Mouse (Mus musculus) mouse embryonic stem cell (cell line): ENCODE data around the gene Yeats2.

Experiments
- in situ Hi-C, 2 experiments: fragments of 300-500 bp; cut with MboI; formaldehyde crosslinking; loops; 1 replicate in 1 of 2; 3 replicates in 1 of 2; pipeline ENCODE4 v1.14.3; 2019 to 2020; ENCODE audit warnings: low sequenced_read_pairs in 2 of 2, low pct_unique_long_range_greater_than_20kb in 1 of 2, mixed read lengths in 1 of 2; ENCODE audit not compliant: unreplicated experiment in 1 of 2

The Yeats2 gene

DNA sequence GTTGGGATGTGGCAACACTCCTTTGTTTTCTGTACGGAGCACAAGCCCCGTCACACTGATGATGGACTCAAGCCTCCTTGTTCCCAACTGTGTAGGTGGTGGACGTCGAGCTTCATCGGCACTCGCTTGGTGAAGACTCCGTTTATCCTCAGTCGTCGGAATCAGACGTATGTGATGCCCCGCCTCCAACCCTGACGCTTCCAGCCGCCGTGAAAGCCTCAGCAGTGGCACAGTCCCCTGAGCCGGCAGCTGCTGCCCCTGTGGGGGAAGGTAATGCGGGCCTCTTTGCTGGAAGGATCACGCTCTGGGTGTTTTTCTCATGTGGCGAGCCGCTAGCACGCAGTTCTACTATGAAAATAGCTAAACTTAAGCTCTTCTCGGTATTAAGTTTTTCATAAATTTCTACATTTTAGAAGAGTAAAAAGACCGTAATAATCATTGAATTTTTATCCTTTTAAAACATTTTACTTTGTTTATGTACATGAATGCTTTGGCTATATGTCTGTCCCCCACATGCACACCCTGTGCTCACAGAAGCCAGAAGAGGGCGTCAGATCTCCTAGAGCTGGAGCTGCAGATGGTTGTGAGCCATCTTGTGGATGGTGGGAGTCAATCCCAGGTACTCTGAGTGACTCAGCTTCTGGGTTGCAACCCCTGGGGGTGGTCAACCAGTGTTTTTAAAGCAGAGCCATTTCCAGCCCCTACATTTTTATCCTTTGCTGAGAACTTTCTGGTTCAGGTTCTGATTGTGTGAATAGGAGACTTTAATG lies 38.7 kb downstream of the Yeats2 start:
- in situ Hi-C loops = no loop called here

- in situ Hi-C loops = no loop called here
Measured at GRCm38 (mm10) chr16:20185368-20185767, 44.5 kb downstream of the Yeats2 start.

GRCm38 (mm10) chr16:20191161-20191882 lies 50.5 kb downstream of the Yeats2 start:
- in situ Hi-C loops = no loop called here

DNA sequence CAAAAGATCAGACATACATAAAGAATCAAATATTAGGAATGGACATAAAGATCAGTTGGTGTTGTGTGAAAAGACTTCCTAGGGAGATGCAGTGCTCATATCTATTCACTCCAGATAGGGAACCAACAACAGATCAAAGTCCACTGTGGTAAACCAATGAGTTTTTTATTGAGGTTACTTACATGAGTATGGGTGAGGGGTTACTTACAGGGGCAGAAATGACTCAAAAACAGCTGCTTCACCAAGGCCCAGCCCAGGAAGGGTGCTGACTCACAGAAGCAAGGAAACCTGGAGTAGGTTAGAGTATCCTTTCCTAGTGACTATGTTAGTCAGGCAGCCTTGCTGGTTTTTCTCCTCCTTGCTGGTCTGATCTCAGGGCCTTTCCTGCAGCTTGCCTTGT lies 51.2 kb downstream of the Yeats2 start:
- in situ Hi-C loops = no loop called here

DNA sequence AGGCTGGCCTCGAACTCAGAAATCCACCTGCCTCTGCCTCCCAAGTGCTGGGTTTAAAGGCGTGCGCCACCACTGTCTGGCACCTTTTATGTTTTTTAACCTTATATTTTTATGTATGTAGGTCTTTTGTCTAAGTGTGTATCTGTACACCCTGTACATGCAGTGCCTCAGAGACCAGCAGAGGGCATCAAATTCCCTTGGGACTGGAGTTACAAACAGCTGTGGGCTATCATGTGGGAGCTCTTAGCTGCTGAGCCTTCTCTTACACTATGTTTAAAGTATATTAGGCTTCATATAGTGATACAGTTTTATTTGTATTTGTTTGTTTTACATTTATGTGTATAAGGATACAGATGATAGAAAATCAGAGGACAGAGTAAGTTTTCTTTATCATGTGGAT lies 54.7 kb downstream of the Yeats2 start:
- in situ Hi-C loops = no loop called here

GRCm38 (mm10) chr16:20196962-20197361 lies 56.1 kb downstream of the Yeats2 start:
- in situ Hi-C loops = no loop called here

DNA sequence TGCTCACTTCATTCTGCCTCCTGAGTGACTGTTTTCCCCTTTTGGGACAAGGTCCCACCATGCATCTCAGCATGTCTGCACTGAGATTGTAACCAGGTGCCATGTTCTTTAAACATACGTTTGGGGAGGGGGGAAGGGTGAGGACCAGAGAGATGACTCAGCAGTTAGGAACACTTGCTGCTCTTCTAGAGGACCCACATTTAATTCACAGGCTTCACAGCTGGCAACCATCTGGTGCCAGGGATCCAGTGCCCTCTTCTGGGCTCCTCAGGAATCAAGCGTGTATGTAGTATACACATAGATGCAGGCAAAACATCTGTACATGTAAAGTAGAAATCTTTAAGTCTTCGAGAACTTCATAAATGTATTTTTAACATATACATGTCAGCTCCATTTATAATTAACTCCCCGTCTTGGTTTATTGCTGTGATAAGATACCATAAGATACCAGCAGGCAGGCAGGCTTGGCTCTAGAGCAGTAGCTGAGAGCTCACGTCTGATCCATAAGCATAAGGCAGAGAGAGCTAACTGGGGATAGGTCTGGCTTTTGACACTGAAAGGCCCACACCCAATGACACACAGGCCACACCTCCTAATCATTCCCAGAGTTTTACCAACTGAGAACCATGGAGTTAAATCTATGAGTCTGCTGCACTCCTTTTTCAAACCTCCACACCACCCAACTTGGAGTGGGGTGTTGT lies 58.8 kb downstream of the Yeats2 start:
- in situ Hi-C loops = no loop called here

- in situ Hi-C loops = no loop called here
Measured at GRCm38 (mm10) chr16:20213591-20214226, 72.8 kb downstream of the Yeats2 start.

GRCm38 (mm10) chr16:20222726-20223125 lies 81.9 kb downstream of the Yeats2 start:
- in situ Hi-C loops = no loop called here

DNA sequence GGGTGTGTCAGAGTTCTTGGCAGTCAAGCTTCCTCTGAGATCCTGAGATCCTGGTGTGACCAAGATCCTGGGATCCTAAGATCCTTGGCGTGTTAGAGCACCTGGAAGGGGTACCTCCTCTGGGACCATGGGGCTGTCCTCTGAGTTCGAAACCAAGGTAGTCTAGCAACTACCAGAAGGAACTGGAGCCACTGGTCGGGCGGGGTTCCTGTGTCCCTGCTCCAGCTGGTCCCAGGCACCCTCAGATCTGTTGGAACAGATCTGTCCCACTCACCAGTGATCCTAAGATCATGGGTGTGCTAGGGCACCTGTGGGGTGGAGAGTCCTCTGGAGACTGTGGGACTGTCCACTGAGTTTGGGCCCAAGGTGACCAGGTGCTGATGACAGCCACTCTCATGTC lies 85.8 kb downstream of the Yeats2 start:
- in situ Hi-C loops = no loop called here

- in situ Hi-C loops = no loop called here
Measured at GRCm38 (mm10) chr16:20227504-20227903, 86.6 kb downstream of the Yeats2 start.

- in situ Hi-C loops = no loop called here
Measured at GRCm38 (mm10) chr16:20228167-20228566, 87.3 kb downstream of the Yeats2 start.

GRCm38 (mm10) chr16:20234406-20234805 lies 93.5 kb downstream of the Yeats2 start:
- in situ Hi-C loops = no loop called here

DNA sequence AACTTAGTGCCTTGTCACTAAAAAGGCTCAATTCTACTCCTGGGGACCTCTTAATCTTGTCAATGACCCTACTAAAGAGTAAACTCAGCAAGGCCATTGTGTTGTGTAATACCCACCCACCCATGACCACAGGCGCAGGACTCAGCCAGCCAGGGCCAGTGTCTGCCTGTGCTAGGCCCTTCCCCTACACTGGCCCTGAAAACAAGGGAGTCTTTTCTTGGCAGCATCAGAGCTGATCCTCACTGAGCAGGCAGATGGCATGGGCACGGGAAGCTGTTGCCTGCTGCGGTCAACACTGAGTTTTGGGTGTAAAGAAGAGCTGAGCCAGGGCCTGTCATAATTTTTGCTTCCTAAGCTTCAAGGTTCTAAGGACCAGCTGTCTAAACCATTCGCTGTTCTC lies 96.6 kb downstream of the Yeats2 start:
- in situ Hi-C loops = no loop called here

- in situ Hi-C loops = no loop called here
Measured at GRCm38 (mm10) chr16:20238646-20239045, 97.8 kb downstream of the Yeats2 start.

GRCm38 (mm10) chr16:20240468-20241414 lies 99.9 kb downstream of the Yeats2 start, which contains the start of gene Map6d1:
Gene Map6d1, minus strand, starts transcription at chr16:20241358.
- in situ Hi-C loops = no loop called here

- in situ Hi-C loops = no loop called here
Measured at GRCm38 (mm10) chr16:20247103-20247502, 106.2 kb downstream of the Yeats2 start.
